Mouse (Mus musculus) hematopoietic stem cell, adult 5-6 weeks (primary cell): Measurements from ENCODE around the gene Bicd2. TPM values are rescaled to one million over a fixed set of nuclear protein-coding genes. Genes with fewer than 3 reads are reported as not detected.
A peak's percentile ranks its signal among the peaks of the same experiment; 100 is the strongest.

Experiments
- ATAC-seq, 2 experiments: fragments of 125-278 bp in 1 of 2; replicated peaks in 1 of 2; 2 replicates each; pipeline ENCODE4 v1.8.0; 2016 to 2017; ENCODE audit warnings: inconsistent platforms in 2 of 2, mild to moderate bottlenecking in 2 of 2, moderate number of reproducible peaks in 2 of 2, low read depth in 1 of 2, moderate TSS enrichment in 1 of 2; ENCODE audit not compliant: low FRiP score in 2 of 2, poor library complexity in 2 of 2, severe bottlenecking in 2 of 2, insufficient read depth in 1 of 2, low TSS enrichment in 1 of 2
- total RNA-seq: library from RNA; stranded (forward); fragments of 172-1452, 232-1000 nt; gene quantifications from 2 replicates; pipeline ENCODE4 v1.2.3, GENCODE M21; 2017

The Bicd2 gene
- total RNA-seq, 1 experiment from 2014 or later = 21.2 TPM

- ATAC-seq = no peak; a peak in 1 of 4 replicates
Measured at GRCm38 (mm10) chr13:49320514-49320913, 20.9 kb upstream of the Bicd2 start.

- ATAC-seq = peak; percentile 23 to 47; a peak in 2 of 4 replicates
Measured at GRCm38 (mm10) chr13:49321452-49321851, 19.9 kb upstream of the Bicd2 start.

- ATAC-seq = peak in 1 of 2 experiments; percentile 44; a peak in 2 of 4 replicates
Measured at GRCm38 (mm10) chr13:49322169-49322568, 19.2 kb upstream of the Bicd2 start.

- ATAC-seq = no peak
Measured at GRCm38 (mm10) chr13:49322739-49323138, 18.6 kb upstream of the Bicd2 start.

- no peak for ATAC-seq
Measured at GRCm38 (mm10) chr13:49324871-49325270, 16.5 kb upstream of the Bicd2 start.

GRCm38 (mm10) chr13:49326246-49327206, 14.9 kb upstream of the Bicd2 start:
- peak; percentile 55 to 64; a peak in 2 of 4 replicates for ATAC-seq

- no peak for ATAC-seq
Measured at GRCm38 (mm10) chr13:49328101-49328500, 13.3 kb upstream of the Bicd2 start.

- no peak for ATAC-seq
Measured at GRCm38 (mm10) chr13:49333250-49333649, 8.1 kb upstream of the Bicd2 start.

- no peak for ATAC-seq
Measured at GRCm38 (mm10) chr13:49335077-49335982, 6.1 kb upstream of the Bicd2 start.

GRCm38 (mm10) chr13:49338893-49339546, 2.4 kb upstream of the Bicd2 start:
- ATAC-seq = no peak

GRCm38 (mm10) chr13:49341831-49342722, 692 bp downstream of the Bicd2 start:
- ATAC-seq = no peak

- no peak for ATAC-seq
Measured at GRCm38 (mm10) chr13:49342723-49343100, 1.3 kb downstream of the Bicd2 start.

- ATAC-seq = no peak
Measured at GRCm38 (mm10) chr13:49344567-49344966, 3.2 kb downstream of the Bicd2 start.

GRCm38 (mm10) chr13:49345476-49345875, 4.1 kb downstream of the Bicd2 start:
- no peak for ATAC-seq

GRCm38 (mm10) chr13:49348522-49348921, 7.1 kb downstream of the Bicd2 start:
- ATAC-seq = no peak

- ATAC-seq = no peak
Measured at GRCm38 (mm10) chr13:49349335-49349734, 8.0 kb downstream of the Bicd2 start.
